Mouse (Mus musculus) CH12F3 (cell line): ENCODE data around the gene Cacnb4.

Source experiments
- in situ Hi-C: fragments of 300-500 bp; cut with MboI; formaldehyde crosslinking; loops from 2 replicates; pipeline ENCODE4 v1.14.3; 2020; ENCODE audit warnings: low sequenced_read_pairs

Gene Cacnb4

DNA sequence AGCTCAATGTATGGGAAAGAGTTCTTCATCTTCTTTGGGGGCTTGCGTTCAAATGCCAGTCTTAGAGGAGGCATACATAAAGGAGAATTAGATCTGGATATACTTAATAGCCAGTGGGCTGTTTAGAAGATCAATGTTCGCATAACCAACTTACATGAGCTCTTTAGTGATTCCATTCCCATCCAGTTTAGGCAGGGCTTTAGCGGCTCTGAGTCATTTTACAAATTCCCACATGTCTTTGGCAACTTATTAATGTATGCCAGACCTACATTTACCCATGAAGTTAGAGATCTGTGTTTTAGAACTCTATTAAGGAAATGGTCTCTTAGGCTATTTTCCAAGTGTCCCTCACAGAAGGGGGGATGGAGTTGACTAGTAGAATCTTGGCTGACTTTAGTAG, 250.6 kb downstream of the Cacnb4 start:
- in situ Hi-C loops = no loop called here

DNA sequence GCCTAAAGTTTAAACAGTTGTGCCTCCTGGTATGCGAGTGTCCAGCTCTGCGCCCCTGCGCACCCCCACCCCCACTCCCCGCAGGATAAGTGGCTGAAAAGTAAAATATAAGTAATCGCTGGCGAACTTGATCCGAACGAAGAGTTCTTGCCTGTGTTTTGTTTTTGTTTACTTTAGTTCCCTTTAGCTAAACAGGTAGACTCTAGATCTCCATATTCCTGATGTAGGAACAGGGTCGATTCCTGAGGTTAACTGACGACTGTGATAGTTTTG, 251.2 kb downstream of the Cacnb4 start:
- in situ Hi-C loops = no loop called here

GRCm38 (mm10) chr2:52424747-52425522, 251.7 kb downstream of the Cacnb4 start, which contains the start of gene Arl5a:
Gene Arl5a, minus strand, starts transcription at chr2:52424901.
- in situ Hi-C loops = no loop called here

DNA sequence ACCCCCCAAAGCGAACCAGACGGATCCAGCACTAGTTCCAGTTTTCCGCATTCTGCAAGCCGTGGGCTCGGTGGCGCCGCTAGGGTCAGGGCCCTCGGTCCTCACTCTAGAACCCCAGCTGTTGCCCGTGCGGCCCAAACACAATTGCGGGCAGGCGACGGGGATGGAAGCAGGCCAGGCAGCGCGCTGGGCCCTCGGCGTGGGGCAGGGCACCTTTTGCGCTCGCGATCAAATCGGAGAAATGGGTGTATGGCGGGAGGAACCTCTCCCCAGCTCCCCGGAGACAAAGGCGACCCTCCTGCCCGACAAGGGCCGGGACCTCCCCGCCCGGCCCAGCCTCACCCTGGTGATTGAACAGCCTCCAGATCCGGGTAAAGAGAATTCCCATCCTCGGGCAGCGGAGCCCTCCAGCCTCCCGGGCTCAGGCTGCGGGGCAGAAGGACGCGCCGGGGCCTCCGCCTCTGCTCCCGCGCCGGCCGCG, 252.3 kb downstream of the Cacnb4 start:
- in situ Hi-C loops = no loop called here

DNA sequence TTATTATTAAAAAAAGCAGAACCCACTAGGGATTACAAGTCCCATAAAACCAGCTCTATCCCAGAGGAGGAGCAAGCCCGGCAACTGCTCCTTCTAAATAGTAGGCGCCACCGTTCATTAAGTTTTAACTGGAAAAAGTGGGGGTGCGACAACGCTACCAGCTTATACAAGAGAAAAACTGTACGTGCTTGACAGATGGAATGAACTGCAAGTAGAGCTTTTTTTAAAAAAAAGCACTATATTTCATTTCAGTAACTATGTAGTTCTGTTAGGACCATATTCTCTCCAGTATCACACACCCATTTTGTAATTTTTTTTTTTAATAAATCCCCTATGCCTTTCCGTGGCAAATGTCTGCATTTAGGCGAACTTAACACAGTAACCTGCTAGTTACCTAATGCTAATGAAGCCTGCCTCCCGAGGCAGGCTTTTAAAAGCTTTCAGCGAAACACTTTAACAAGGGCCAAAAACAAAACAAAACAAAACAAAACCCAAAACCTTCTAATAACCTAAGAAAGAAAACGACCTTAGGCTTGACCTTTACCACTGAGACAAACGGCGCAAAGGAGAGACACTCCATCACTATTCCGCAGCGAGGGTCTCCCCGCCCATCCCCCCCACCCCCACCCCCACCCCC, 252.9 kb downstream of the Cacnb4 start:
- in situ Hi-C loops = no loop called here

GRCm38 (mm10) chr2:52422871-52423610, 253.6 kb downstream of the Cacnb4 start:
- in situ Hi-C loops = no loop called here

- in situ Hi-C loops = no loop called here
Observed at GRCm38 (mm10) chr2:52421197-52421596, 255.4 kb downstream of the Cacnb4 start.

- in situ Hi-C loops = no loop called here
Observed at GRCm38 (mm10) chr2:52420001-52420710, 256.5 kb downstream of the Cacnb4 start.

DNA sequence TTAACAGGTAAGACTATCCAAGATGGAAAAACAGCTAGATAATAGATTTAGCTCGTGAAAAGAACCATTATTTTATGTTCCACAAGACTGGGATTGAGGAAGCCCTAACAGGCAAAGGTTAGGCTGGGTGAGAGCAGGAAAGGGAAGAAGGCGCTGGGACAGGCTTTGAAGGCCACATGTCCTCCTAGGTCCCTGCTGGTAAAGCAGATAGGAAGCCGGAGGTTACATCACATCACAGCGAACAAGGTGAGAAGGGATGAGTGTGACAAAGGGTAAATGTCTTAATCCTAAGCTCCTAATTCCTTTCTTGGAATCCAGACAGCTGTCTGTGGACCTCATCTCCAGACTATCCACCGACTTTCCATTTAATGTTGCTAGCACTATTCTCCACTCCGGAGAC, 257.3 kb downstream of the Cacnb4 start:
- in situ Hi-C loops = no loop called here

GRCm38 (mm10) chr2:52412524-52413037, 264.1 kb downstream of the Cacnb4 start:
- in situ Hi-C loops = no loop called here

- in situ Hi-C loops = no loop called here
Observed at GRCm38 (mm10) chr2:52406480-52406879, 270.2 kb downstream of the Cacnb4 start.

GRCm38 (mm10) chr2:52405238-52405637, 271.4 kb downstream of the Cacnb4 start:
- in situ Hi-C loops = no loop called here

- in situ Hi-C loops = no loop called here
Observed at GRCm38 (mm10) chr2:52394529-52394928, 282.1 kb downstream of the Cacnb4 start.

DNA sequence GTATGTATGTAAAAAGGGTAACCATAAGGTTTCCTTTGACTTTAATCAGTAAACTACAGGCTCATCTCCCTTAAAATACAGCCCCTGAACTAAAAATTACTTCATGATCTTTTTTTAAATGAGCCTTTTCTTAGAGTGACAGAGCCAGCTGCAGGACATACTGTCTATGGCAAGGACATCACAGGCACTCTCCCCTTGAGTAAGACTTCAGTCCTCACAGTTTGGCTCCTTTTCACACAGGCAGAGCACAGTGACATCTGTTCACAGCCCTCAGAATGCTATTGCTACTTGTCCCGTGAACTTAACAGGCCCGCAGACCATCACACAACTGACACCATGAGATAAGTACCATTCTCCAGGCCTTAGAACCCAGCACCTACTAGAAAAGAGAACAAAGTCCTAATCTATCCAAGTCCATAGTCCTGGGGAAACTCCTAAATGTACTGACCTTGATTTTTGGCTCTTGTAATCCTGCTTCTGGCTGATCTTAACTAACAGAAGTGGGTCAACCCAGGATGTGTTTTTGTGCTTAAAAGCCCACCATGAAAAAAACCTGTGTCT, 286.1 kb downstream of the Cacnb4 start:
- in situ Hi-C loops = no loop called here

- in situ Hi-C loops = no loop called here
Observed at GRCm38 (mm10) chr2:52389975-52390374, 286.7 kb downstream of the Cacnb4 start.

- in situ Hi-C loops = no loop called here
Observed at GRCm38 (mm10) chr2:52386451-52386850, 290.2 kb downstream of the Cacnb4 start.

DNA sequence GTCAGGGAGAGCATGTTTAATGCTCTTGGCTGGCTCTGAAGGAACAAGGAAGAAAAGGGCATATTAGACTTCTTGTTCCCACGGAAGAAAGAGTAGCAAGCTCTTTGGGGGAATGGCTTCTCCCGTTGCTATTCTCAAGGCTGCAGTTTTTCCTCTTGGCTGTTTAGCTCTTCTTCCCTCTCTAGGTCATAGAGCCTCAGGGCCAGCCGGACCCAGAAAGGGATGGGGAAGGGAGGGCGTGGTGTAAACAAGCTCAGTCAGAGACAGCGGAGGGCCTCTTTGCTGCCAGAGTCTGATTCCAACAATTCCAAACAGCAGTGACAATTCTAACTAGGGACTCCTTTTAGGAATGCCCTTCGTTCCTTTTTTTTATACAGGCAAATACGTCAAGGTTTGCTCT, 290.6 kb downstream of the Cacnb4 start:
- in situ Hi-C loops = no loop called here

- in situ Hi-C loops = no loop called here
Observed at GRCm38 (mm10) chr2:52378848-52379261, 297.8 kb downstream of the Cacnb4 start.

- in situ Hi-C loops = no loop called here
Observed at GRCm38 (mm10) chr2:52378448-52378804, 298.2 kb downstream of the Cacnb4 start, which contains the start of gene Neb. Gene Neb, minus strand, starts transcription at chr2:52378474.
